Mouse (Mus musculus): ENCODE data around the gene Fam181a. TPM values are rescaled to one million over a fixed set of nuclear protein-coding genes. Genes with fewer than 3 reads are reported as not detected.
A peak's percentile ranks its signal among the peaks of the same experiment; 100 is the strongest.

The Fam181a gene
- polyA plus RNA-seq, 1 experiment from 2014 or later = 16.6 TPM

- Histone ChIP-seq H3K9ac (ENCODE audit: low read depth, low read length) (no peak overlapping the region), H3K4me2 (replicated peaks; ENCODE audit: low read depth, low read length) (no peak overlapping the region), H3K36me3 (ENCODE audit: control insufficient read depth, insufficient read depth, low read length) (no peaks in the 10 kb centered on the region), H3K4me1 (replicated peaks; ENCODE audit: control insufficient read depth, insufficient read depth, low read length) (no peaks in the 10 kb centered on the region), H3K4me3 (ENCODE audit: low read depth, low read length) (no peak overlapping the region), H3K27ac (ENCODE audit: low read depth, low read length) (no peak overlapping the region), H3K27me3 (ENCODE audit: control insufficient read depth, insufficient read depth, low read length) (no peaks in the 10 kb centered on the region), H3K9me3 (ENCODE audit: control insufficient read depth, low read length) (no peaks in the 10 kb centered on the region)
- DNase-seq (ENCODE audit: low spot score) (no peak), ATAC-seq (ENCODE audit: low FRiP score) (no peak)
- 76% methylated on average over 8 of the region's 8 CpGs for WGBS
These were observed 47.4 kb downstream of the Fam181a start for GRCm38 (mm10) chr12:103358216-103358615.

- Histone ChIP-seq H3K9me3 (ENCODE audit: control insufficient read depth, low read length) (no peaks in the 10 kb centered on the region), H3K4me1 (replicated peaks; ENCODE audit: control insufficient read depth, insufficient read depth, low read length) (no peaks in the 10 kb centered on the region), H3K27ac (ENCODE audit: low read depth, low read length) (no peak overlapping the region), H3K4me3 (ENCODE audit: low read depth, low read length) (no peak overlapping the region), H3K27me3 (ENCODE audit: control insufficient read depth, insufficient read depth, low read length) (no peaks in the 10 kb centered on the region), H3K9ac (ENCODE audit: low read depth, low read length) (no peak overlapping the region), H3K36me3 (ENCODE audit: control insufficient read depth, insufficient read depth, low read length) (no peaks in the 10 kb centered on the region), H3K4me2 (replicated peaks; ENCODE audit: low read depth, low read length) (no peak overlapping the region)
- ATAC-seq (ENCODE audit: low FRiP score) (0 out of 2 replicates have a peak, but pooled peaks have one; percentile 42), DNase-seq (ENCODE audit: low spot score) (no peak)
- WGBS = 58% methylated on average over 4 of the region's 4 CpGs
These were observed 48.4 kb downstream of the Fam181a start for GRCm38 (mm10) chr12:103358951-103359801.

- 86% methylated on average over 8 of the region's 8 CpGs for WGBS
- Histone ChIP-seq H3K36me3 (ENCODE audit: control insufficient read depth, insufficient read depth, low read length) (no peaks in the 10 kb centered on the region), H3K4me1 (replicated peaks; ENCODE audit: control insufficient read depth, insufficient read depth, low read length) (no peaks in the 10 kb centered on the region), H3K4me3 (ENCODE audit: low read depth, low read length) (no peak overlapping the region), H3K9me3 (ENCODE audit: control insufficient read depth, low read length) (no peaks in the 10 kb centered on the region), H3K9ac (ENCODE audit: low read depth, low read length) (no peak overlapping the region), H3K4me2 (replicated peaks; ENCODE audit: low read depth, low read length) (no peak overlapping the region), H3K27ac (ENCODE audit: low read depth, low read length) (no peak overlapping the region), H3K27me3 (ENCODE audit: control insufficient read depth, insufficient read depth, low read length) (no peaks in the 10 kb centered on the region)
- DNase-seq (ENCODE audit: low spot score) = no peak
- no peak for ATAC-seq (ENCODE audit: low FRiP score)
These were observed 50.0 kb downstream of the Fam181a start for GRCm38 (mm10) chr12:103360812-103361211.

- 87% methylated on average over 17 of the region's 17 CpGs for WGBS
- Histone ChIP-seq H3K4me2 (replicated peaks; ENCODE audit: low read depth, low read length) (no peak overlapping the region), H3K36me3 (ENCODE audit: control insufficient read depth, insufficient read depth, low read length) (no peaks in the 10 kb centered on the region), H3K9me3 (ENCODE audit: control insufficient read depth, low read length) (no peaks in the 10 kb centered on the region), H3K4me3 (ENCODE audit: low read depth, low read length) (no peak overlapping the region), H3K27ac (ENCODE audit: low read depth, low read length) (no peak overlapping the region), H3K4me1 (replicated peaks; ENCODE audit: control insufficient read depth, insufficient read depth, low read length) (no peaks in the 10 kb centered on the region), H3K27me3 (ENCODE audit: control insufficient read depth, insufficient read depth, low read length) (no peaks in the 10 kb centered on the region), H3K9ac (ENCODE audit: low read depth, low read length) (no peak overlapping the region)
- no peak for ATAC-seq (ENCODE audit: low FRiP score)
- no peak for DNase-seq (ENCODE audit: low spot score)
These were observed 50.9 kb downstream of the Fam181a start for GRCm38 (mm10) chr12:103361539-103362307.

GRCm38 (mm10) chr12:103362336-103362735, 51.6 kb downstream of the Fam181a start:
- Histone ChIP-seq H3K4me3 (ENCODE audit: low read depth, low read length) (no peak overlapping the region), H3K9me3 (ENCODE audit: control insufficient read depth, low read length) (no peaks in the 10 kb centered on the region), H3K4me1 (replicated peaks; ENCODE audit: control insufficient read depth, insufficient read depth, low read length) (no peaks in the 10 kb centered on the region), H3K4me2 (replicated peaks; ENCODE audit: low read depth, low read length) (no peak overlapping the region), H3K27me3 (ENCODE audit: control insufficient read depth, insufficient read depth, low read length) (no peaks in the 10 kb centered on the region), H3K36me3 (ENCODE audit: control insufficient read depth, insufficient read depth, low read length) (no peaks in the 10 kb centered on the region), H3K27ac (ENCODE audit: low read depth, low read length) (no peak overlapping the region), H3K9ac (ENCODE audit: low read depth, low read length) (no peak overlapping the region)
- DNase-seq (ENCODE audit: low spot score) (no peak), ATAC-seq (ENCODE audit: low FRiP score) (no peak)
- WGBS = 73% methylated on average over 3 of the region's 3 CpGs

Other genes starting within 250 kb of the Fam181a start
- 1.5 and 1.6 TPM in 2 replicates for gene Prima1, start 68.8 kb upstream of the Fam181a start, polyA plus RNA-seq (2014; fragmentation: Nextera tagmentation; extraction: Ambion mirVana)
- gene Asb2, start 45.0 kb downstream of the Fam181a start, polyA plus RNA-seq (2014; fragmentation: Nextera tagmentation; extraction: Ambion mirVana) = 0.54 and 1.0 TPM in 2 replicates
- 12.1 and 15.2 TPM in 2 replicates for gene Otub2, start 77.7 kb downstream of the Fam181a start, polyA plus RNA-seq (2014; fragmentation: Nextera tagmentation; extraction: Ambion mirVana)
- gene 9330161L09Rik, start 96.8 kb downstream of the Fam181a start, polyA plus RNA-seq (2014; fragmentation: Nextera tagmentation; extraction: Ambion mirVana) = 0.97 and 1.1 TPM in 2 replicates
- 106 and 109 TPM in 2 replicates for gene Ddx24, start 114.9 kb downstream of the Fam181a start, polyA plus RNA-seq (2014; fragmentation: Nextera tagmentation; extraction: Ambion mirVana)
- 3.1 and 4.3 TPM in 2 replicates for gene Ifi27, start 123.2 kb downstream of the Fam181a start, polyA plus RNA-seq (2014; fragmentation: Nextera tagmentation; extraction: Ambion mirVana)
- 0.99 and 1.7 TPM in 2 replicates for gene Ifi27l2a, start 132.7 kb downstream of the Fam181a start, polyA plus RNA-seq (2014; fragmentation: Nextera tagmentation; extraction: Ambion mirVana)
- not detected in 2 replicates for gene Ifi27l2b, start 146.2 kb downstream of the Fam181a start, polyA plus RNA-seq (2014; fragmentation: Nextera tagmentation; extraction: Ambion mirVana)
- 2.7 and 3.0 TPM in 2 replicates for gene Ppp4r4, start 221.3 kb downstream of the Fam181a start, polyA plus RNA-seq (2014; fragmentation: Nextera tagmentation; extraction: Ambion mirVana)

Data from hindbrain, embryonic 11.5 days (tissue).